Mouse (Mus musculus): ENCODE data around the gene Tmem183a. TPM values are rescaled to one million over a fixed set of nuclear protein-coding genes. Genes with fewer than 3 reads are reported as not detected.

The Tmem183a gene
- polyA plus RNA-seq, 1 experiment from 2014 or later = 91.3 TPM

DNA sequence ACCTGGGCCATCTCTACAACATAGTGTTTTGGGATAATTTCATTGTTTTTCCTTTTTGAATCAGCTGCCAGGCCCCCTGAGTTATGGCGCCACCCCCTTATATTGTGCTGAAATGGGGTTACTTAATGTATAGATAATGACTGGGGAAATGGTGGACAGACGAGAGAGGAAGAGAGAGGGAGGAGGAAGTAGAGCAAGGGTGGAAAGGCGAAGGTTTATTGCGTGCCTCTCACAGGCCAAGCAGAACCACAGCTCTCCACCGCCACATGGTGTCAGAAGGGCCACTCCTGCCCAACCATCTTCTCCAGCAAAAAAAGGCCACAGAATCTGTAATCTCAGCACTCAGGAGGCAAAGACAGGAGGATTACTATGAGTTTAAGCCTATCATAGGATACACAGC, 46.6 kb downstream of the Tmem183a start:
- ATAC-seq (ENCODE audit: low FRiP score, low TSS enrichment) = no peak
- H3K4me3 ChIP-seq (ENCODE audit: low read length) = no peak overlapping the region
- 79% methylated on average over 5 of the region's 5 CpGs for WGBS
- no peak overlapping the region for H3K27ac ChIP-seq (ENCODE audit: low read depth, low read length)
- no peaks in the 10 kb centered on the region; the same call in 1 of the 2 replicates for H3K36me3 ChIP-seq (ENCODE audit: control insufficient read depth, insufficient read depth, low read length)
- H3K9me3 ChIP-seq (ENCODE audit: control insufficient read depth, low read length) = no peaks in the 10 kb centered on the region
- no peak overlapping the region for H3K4me2 ChIP-seq (replicated peaks; ENCODE audit: low read depth, low read length)
- H3K27me3 ChIP-seq (ENCODE audit: control insufficient read depth, insufficient read depth, low read length) = no peaks in the 10 kb centered on the region
- H3K9ac ChIP-seq (ENCODE audit: low read depth, low read length) = no peak overlapping the region
- H3K4me1 ChIP-seq (ENCODE audit: control insufficient read depth, insufficient read depth, low read length) = no peaks in the 10 kb centered on the region

DNA sequence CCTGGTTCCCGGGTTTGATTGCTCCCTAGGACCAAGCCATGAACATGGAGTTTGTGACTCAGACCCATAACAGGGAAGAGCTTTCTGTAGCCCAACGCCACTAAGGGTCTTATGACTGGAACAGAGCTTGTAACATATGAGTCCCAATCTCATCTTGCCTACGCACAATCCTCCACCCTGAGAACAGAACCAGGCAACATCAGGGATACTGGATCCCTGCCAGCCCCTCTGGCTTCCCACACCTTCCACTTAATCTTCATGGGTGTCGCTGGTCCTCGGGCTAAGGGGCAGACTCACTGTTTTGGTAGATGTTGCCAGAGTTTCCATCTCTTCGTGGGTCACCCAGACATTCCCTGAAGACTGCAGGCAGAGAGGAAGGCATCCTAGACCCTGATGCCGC, 50.0 kb downstream of the Tmem183a start:
- no peak overlapping the region for H3K4me2 ChIP-seq (replicated peaks; ENCODE audit: low read depth, low read length)
- no peak overlapping the region for H3K9ac ChIP-seq (ENCODE audit: low read depth, low read length)
- no peak for ATAC-seq (ENCODE audit: low FRiP score, low TSS enrichment)
- H3K27ac ChIP-seq (ENCODE audit: low read depth, low read length) = no peak overlapping the region
- no peaks in the 10 kb centered on the region for H3K4me1 ChIP-seq (ENCODE audit: control insufficient read depth, insufficient read depth, low read length)
- H3K27me3 ChIP-seq (ENCODE audit: control insufficient read depth, insufficient read depth, low read length) = no peaks in the 10 kb centered on the region
- no peaks in the 10 kb centered on the region for H3K9me3 ChIP-seq (ENCODE audit: control insufficient read depth, low read length)
- no peak overlapping the region for H3K4me3 ChIP-seq (ENCODE audit: low read length)
- no peaks in the 10 kb centered on the region; the same call in 1 of the 2 replicates for H3K36me3 ChIP-seq (ENCODE audit: control insufficient read depth, insufficient read depth, low read length)
- 95% methylated on average over 7 of the region's 7 CpGs for WGBS

DNA sequence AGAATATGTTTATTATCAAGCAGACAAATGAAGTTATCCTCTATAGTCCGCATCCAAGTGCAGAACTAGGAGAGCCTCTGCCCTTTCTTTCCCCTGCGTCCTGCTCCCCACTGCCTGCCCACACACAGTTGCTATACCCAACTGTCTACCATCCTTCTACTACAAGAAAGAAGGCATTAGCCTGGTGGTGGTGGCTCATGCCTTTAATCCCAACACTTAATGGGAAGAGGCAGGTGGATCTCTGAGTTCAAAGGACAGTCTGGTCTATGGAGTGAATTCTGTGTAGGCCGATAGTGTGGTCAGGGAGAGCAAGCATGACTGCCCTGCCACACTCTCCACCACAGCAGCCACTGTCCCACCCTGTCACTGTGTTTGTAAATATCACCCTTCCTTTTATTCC, 51.0 kb downstream of the Tmem183a start:
- no peak for ATAC-seq (ENCODE audit: low FRiP score, low TSS enrichment)
- H3K4me1 ChIP-seq (ENCODE audit: control insufficient read depth, insufficient read depth, low read length) = no peaks in the 10 kb centered on the region
- WGBS = 90% methylated on average over 3 of the region's 3 CpGs
- H3K9me3 ChIP-seq (ENCODE audit: control insufficient read depth, low read length) = no peaks in the 10 kb centered on the region
- no peak overlapping the region for H3K27ac ChIP-seq (ENCODE audit: low read depth, low read length)
- no peaks in the 10 kb centered on the region; the same call in 1 of the 2 replicates for H3K36me3 ChIP-seq (ENCODE audit: control insufficient read depth, insufficient read depth, low read length)
- no peak overlapping the region for H3K4me2 ChIP-seq (replicated peaks; ENCODE audit: low read depth, low read length)
- no peak overlapping the region for H3K9ac ChIP-seq (ENCODE audit: low read depth, low read length)
- no peaks in the 10 kb centered on the region for H3K27me3 ChIP-seq (ENCODE audit: control insufficient read depth, insufficient read depth, low read length)
- no peak overlapping the region for H3K4me3 ChIP-seq (ENCODE audit: low read length)

DNA sequence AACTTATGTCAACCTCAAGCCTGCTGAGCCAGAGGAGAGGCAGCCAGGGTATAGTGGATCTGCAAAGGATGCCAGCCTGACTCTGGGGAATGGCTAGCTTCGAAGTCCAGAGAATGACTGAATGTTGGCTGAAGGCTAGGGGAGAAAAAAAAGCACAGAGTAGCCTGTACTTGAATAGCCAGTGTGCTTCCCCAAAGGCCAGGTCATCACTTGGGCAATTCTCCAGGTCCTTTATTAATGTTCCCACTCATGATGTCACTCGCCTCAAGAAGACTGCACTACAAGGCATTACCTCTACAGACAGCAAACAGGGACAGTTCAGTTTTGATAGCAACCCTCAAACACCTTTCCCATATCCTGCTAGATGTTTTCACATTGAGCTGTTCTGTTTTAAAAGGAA, 51.5 kb downstream of the Tmem183a start:
- whole genome bisulfite sequencing = 88% methylated on average over 2 of the region's 2 CpGs
- Histone ChIP-seq H3K27ac (ENCODE audit: low read depth, low read length) (no peak overlapping the region), H3K4me2 (replicated peaks; ENCODE audit: low read depth, low read length) (no peak overlapping the region), H3K36me3 (ENCODE audit: control insufficient read depth, insufficient read depth, low read length) (no peaks in the 10 kb centered on the region; the same call in 1 of the 2 replicates), H3K4me3 (ENCODE audit: low read length) (no peak overlapping the region), H3K9ac (ENCODE audit: low read depth, low read length) (no peak overlapping the region), H3K27me3 (ENCODE audit: control insufficient read depth, insufficient read depth, low read length) (no peaks in the 10 kb centered on the region), H3K4me1 (ENCODE audit: control insufficient read depth, insufficient read depth, low read length) (no peaks in the 10 kb centered on the region), H3K9me3 (ENCODE audit: control insufficient read depth, low read length) (no peaks in the 10 kb centered on the region)
- no peak for ATAC-seq (ENCODE audit: low FRiP score, low TSS enrichment)

DNA sequence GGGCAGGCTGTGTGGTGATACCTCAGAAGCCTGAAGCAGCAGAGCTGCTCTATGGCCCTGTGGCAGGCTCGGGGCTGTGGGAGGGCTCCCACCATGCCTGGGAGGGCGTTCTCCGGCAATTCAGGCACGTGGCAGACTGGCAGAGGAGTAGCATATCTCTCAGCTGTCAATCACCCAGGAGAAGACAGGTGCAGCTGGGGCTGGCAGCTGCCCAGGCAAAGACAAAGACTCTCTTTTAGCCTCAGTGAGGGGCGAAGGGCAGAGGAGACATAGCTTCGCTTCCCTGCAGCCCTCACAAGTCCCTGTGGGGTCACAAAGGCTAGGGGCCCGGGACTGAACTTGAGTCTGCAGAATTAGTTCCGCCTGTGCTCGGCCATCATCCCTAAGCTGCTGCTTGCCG, 54.4 kb downstream of the Tmem183a start:
- no peaks in the 10 kb centered on the region for H3K9me3 ChIP-seq (ENCODE audit: control insufficient read depth, low read length)
- 73% methylated on average over 10 of the region's 10 CpGs for WGBS
- no peak overlapping the region for H3K4me2 ChIP-seq (replicated peaks; ENCODE audit: low read depth, low read length)
- peaks cover 7% of the 10 kb centered on the region; the same call in 1 of the 2 replicates for H3K4me1 ChIP-seq (ENCODE audit: control insufficient read depth, insufficient read depth, low read length)
- no peak for ATAC-seq (ENCODE audit: low FRiP score, low TSS enrichment)
- no peaks in the 10 kb centered on the region for H3K36me3 ChIP-seq (ENCODE audit: control insufficient read depth, insufficient read depth, low read length)
- H3K9ac ChIP-seq (ENCODE audit: low read depth, low read length) = no peak overlapping the region
- no peak overlapping the region for H3K27ac ChIP-seq (ENCODE audit: low read depth, low read length)
- no peak overlapping the region for H3K4me3 ChIP-seq (ENCODE audit: low read length)
- no peaks in the 10 kb centered on the region for H3K27me3 ChIP-seq (ENCODE audit: control insufficient read depth, insufficient read depth, low read length)

DNA sequence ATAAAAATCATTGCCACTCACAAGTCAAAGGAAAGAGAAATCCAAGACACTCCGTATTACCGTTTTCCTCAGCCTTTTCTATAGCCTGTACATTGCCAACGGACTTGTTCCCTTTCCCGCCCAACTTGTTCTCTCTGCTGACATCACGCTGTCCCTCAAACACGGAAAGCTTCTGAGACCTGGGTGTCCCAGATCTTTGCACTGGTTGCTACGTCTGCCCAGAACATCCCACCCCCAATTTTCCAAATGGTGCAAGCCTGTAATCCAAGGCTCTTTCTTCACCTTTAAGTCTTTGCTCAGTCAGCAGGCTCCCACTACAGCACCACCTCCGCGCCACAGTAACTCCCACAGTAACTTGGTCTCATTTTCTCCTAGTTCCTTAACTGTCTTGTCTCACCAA, 56.8 kb downstream of the Tmem183a start:
- no peak overlapping the region for H3K4me2 ChIP-seq (replicated peaks; ENCODE audit: low read depth, low read length)
- ATAC-seq (ENCODE audit: low FRiP score, low TSS enrichment) = no peak
- 90% methylated on average over 9 of the region's 9 CpGs for whole genome bisulfite sequencing
- no peaks in the 10 kb centered on the region for H3K9me3 ChIP-seq (ENCODE audit: control insufficient read depth, low read length)
- H3K36me3 ChIP-seq (ENCODE audit: control insufficient read depth, insufficient read depth, low read length) = no peaks in the 10 kb centered on the region
- H3K27ac ChIP-seq (ENCODE audit: low read depth, low read length) = no peak overlapping the region
- H3K27me3 ChIP-seq (ENCODE audit: control insufficient read depth, insufficient read depth, low read length) = no peaks in the 10 kb centered on the region
- no peak overlapping the region for H3K9ac ChIP-seq (ENCODE audit: low read depth, low read length)
- peaks cover 9% of the 10 kb centered on the region; the same call in 1 of the 2 replicates for H3K4me1 ChIP-seq (ENCODE audit: control insufficient read depth, insufficient read depth, low read length)
- no peak overlapping the region for H3K4me3 ChIP-seq (ENCODE audit: low read length)

DNA sequence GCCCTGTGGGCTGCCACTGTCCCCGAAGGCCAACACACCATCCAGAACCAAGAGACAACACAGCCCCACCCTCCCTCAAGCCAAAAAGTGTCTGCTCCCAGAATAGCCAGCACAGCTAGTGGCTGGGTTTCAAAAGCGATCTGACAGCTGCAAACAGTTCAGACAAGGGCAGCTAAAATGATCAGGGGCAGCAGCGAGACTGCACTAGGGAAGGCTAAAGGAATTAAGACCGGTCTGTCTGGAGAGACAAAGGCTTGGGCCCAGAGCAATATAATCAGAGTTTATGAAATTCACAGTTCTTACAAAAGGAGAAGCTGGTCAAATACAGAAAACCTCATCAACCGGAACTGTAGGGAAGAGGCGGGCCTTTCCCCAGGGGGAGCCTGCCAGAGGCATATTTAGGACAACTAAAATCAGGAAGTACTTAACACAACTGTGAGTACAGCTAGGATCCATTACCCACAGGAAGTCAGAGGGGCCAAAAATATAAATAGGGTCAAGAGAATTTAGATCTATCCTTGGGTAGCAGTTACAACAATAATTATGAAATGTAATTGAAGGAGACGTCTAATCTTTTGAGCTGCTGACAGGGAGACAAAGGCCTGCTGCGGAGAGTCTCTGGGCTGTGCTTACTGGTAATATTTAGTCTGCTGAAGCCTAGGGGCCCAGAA, 59.1 kb downstream of the Tmem183a start:
- H3K27me3 ChIP-seq (ENCODE audit: control insufficient read depth, insufficient read depth, low read length) = peaks cover 16% of the 10 kb centered on the region
- WGBS = 53% methylated on average over 8 of the region's 8 CpGs
- peak overlapping the region; percentile 42; the same call in 1 of the 2 replicates for H3K27ac ChIP-seq (ENCODE audit: low read depth, low read length)
- no peaks in the 10 kb centered on the region for H3K9me3 ChIP-seq (ENCODE audit: control insufficient read depth, low read length)
- ATAC-seq (ENCODE audit: low FRiP score, low TSS enrichment) = no peak
- H3K4me1 ChIP-seq (ENCODE audit: control insufficient read depth, insufficient read depth, low read length) = peaks cover 13% of the 10 kb centered on the region; the same call in 1 of the 2 replicates
- H3K9ac ChIP-seq (ENCODE audit: low read depth, low read length) = 0 out of 2 replicates have a peak overlapping the region, but pooled peaks have one; percentile 2
- H3K4me3 ChIP-seq (ENCODE audit: low read length) = no peak overlapping the region
- H3K36me3 ChIP-seq (ENCODE audit: control insufficient read depth, insufficient read depth, low read length) = no peaks in the 10 kb centered on the region
- H3K4me2 ChIP-seq (replicated peaks; ENCODE audit: low read depth, low read length) = no peak overlapping the region

DNA sequence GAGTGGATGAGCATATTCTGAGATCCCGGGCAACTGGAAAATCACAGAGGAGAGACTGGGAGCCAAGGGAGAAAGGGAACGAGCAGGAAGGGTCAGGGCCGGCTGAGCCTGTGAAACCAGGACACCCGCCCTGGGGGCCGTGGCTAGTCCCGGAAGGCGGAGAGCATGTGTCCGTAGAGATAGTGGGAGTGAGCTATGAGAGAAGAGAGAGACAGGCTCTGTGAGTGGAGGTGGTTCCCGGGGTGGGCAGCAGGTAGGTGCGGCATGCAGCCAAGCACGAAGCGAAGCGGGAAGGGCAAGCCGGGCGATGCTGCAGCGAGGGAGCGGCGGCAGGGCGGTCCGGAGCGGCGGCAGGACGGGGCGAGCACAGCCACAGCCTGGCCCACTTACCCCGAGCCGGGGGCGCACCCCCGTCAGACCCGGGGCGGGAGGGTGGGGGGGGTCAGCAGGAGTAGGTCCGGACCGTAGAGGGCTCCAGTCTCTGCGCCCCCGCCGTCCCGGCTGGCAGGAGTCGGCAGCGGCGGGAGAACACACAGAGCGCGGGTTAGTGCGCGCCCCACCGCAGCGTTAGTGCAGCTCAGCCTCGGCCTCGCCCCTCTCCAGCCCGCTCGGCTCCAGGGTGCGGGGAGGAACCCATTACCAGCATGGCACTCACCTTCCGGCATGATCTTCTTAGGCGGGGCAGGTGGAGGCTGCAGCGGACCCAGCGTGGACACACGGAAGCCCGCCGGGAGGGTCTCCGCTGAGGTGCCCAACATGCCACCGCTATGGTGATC, 63.0 kb downstream of the Tmem183a start:
- H3K9ac ChIP-seq (ENCODE audit: low read depth, low read length) = peak overlapping the region; percentile 65
- H3K27me3 ChIP-seq (ENCODE audit: control insufficient read depth, insufficient read depth, low read length) = peaks cover 21% of the 10 kb centered on the region
- H3K4me1 ChIP-seq (ENCODE audit: control insufficient read depth, insufficient read depth, low read length) = peaks cover 13% of the 10 kb centered on the region; the same call in 1 of the 2 replicates

DNA sequence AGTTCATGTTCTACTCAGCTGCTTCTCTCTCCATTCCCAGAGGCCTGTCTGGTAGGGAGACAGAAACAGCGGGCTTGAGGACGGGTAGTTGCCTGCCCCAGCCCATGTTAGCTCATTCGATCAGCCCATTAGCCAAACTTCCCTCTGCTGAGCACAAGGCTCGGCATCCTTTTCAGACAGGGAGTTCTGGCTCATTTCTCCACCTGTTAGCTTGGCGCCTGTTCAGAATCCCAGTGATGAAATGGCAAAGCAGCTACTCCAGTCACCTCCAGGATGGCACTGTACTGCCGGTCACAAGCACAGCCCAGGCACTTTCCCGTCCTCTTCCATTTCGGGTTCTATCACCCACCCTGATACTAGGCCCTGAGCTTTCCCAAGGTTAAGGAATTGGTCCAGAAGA, 64.5 kb downstream of the Tmem183a start:
- H3K9ac ChIP-seq (ENCODE audit: low read depth, low read length) = no peak overlapping the region
- H3K4me2 ChIP-seq (replicated peaks; ENCODE audit: low read depth, low read length) = no peak overlapping the region
- H3K36me3 ChIP-seq (ENCODE audit: control insufficient read depth, insufficient read depth, low read length) = no peaks in the 10 kb centered on the region
- no peaks in the 10 kb centered on the region for H3K9me3 ChIP-seq (ENCODE audit: control insufficient read depth, low read length)
- H3K27ac ChIP-seq (ENCODE audit: low read depth, low read length) = no peak overlapping the region
- 86% methylated on average over 8 of the region's 8 CpGs for WGBS
- H3K4me3 ChIP-seq (ENCODE audit: low read length) = no peak overlapping the region
- ATAC-seq (ENCODE audit: low FRiP score, low TSS enrichment) = no peak
- peaks cover 4% of the 10 kb centered on the region; the same call in 1 of the 2 replicates for H3K4me1 ChIP-seq (ENCODE audit: control insufficient read depth, insufficient read depth, low read length)
- H3K27me3 ChIP-seq (ENCODE audit: control insufficient read depth, insufficient read depth, low read length) = peaks cover 21% of the 10 kb centered on the region

More for the DNA sequence above, 63.0 kb downstream of the Tmem183a start:
- H3K27ac ChIP-seq (ENCODE audit: low read depth, low read length) = no peak overlapping the region
- WGBS = 3% methylated on average over 37 of the region's 59 CpGs
- no peaks in the 10 kb centered on the region for H3K9me3 ChIP-seq (ENCODE audit: control insufficient read depth, low read length)
- peak overlapping the region; percentile 49 for H3K4me3 ChIP-seq (ENCODE audit: low read length)
- H3K36me3 ChIP-seq (ENCODE audit: control insufficient read depth, insufficient read depth, low read length) = no peaks in the 10 kb centered on the region
- peak; percentile 68 for ATAC-seq (ENCODE audit: low FRiP score, low TSS enrichment)
- H3K4me2 ChIP-seq (replicated peaks; ENCODE audit: low read depth, low read length) = peak overlapping the region; percentile 95
